Mouse (Mus musculus): ENCODE data around the gene Bmp2. TPM values are rescaled to one million over a fixed set of nuclear protein-coding genes. Genes with fewer than 3 reads are reported as not detected.

Gene Bmp2
- 9.1 and 9.3 TPM in 2 replicates for polyA plus RNA-seq (2015; fragmentation: Nextera tagmentation; extraction: Ambion mirVana)

GRCm38 (mm10) chr2:133552031-133552841, at the start of gene Bmp2:
Gene Bmp2, plus strand, starts transcription at chr2:133552159.
- under 1% methylated on average over 74 of the region's 110 CpGs for WGBS
- no peaks in the 10 kb centered on the region for H3K4me1 ChIP-seq (ENCODE audit: insufficient read depth, low read depth, low read length)
- peaks cover 13% of the 10 kb centered on the region for H3K27me3 ChIP-seq (replicated peaks; ENCODE audit: insufficient read depth, low read length)
- H3K27ac ChIP-seq (ENCODE audit: low read length) = no peak within 1 kb of the TSS
- H3K4me2 ChIP-seq (replicated peaks; ENCODE audit: low read depth, low read length) = peak within 1 kb of the TSS; percentile 80
- H3K9ac ChIP-seq (replicated peaks; ENCODE audit: low read depth) = peak within 1 kb of the TSS; percentile 37
- no peaks in the 10 kb centered on the region for H3K36me3 ChIP-seq (ENCODE audit: insufficient read depth, low read length)
- DNase-seq (ENCODE audit: low spot score) (peak; percentile 82), ATAC-seq (peak; percentile 81)
- H3K4me3 ChIP-seq (ENCODE audit: low read depth, low read length) = peak within 1 kb of the TSS; percentile 49
- no peaks in the 10 kb centered on the region for H3K9me3 ChIP-seq (ENCODE audit: low read length)
- no peak for TF ChIP-seq EP300 (IDR thresholded peaks at IDR 0.05)
- peak; percentile 18; the same call in 1 of the 2 replicates for TF ChIP-seq CTCF (IDR thresholded peaks at IDR 0.05)

GRCm38 (mm10) chr2:133505678-133506077, 46.3 kb upstream of the Bmp2 start:
- no peak for TF ChIP-seq CTCF (IDR thresholded peaks at IDR 0.05)
- Histone ChIP-seq H3K4me2 (replicated peaks; ENCODE audit: low read depth, low read length) (no peak overlapping the region), H3K4me3 (ENCODE audit: low read depth, low read length) (no peak overlapping the region), H3K4me1 (ENCODE audit: insufficient read depth, low read depth, low read length) (no peaks in the 10 kb centered on the region), H3K9me3 (ENCODE audit: low read length) (no peaks in the 10 kb centered on the region), H3K27me3 (replicated peaks; ENCODE audit: insufficient read depth, low read length) (no peaks in the 10 kb centered on the region), H3K36me3 (ENCODE audit: insufficient read depth, low read length) (no peaks in the 10 kb centered on the region), H3K27ac (ENCODE audit: low read length) (no peak overlapping the region), H3K9ac (replicated peaks; ENCODE audit: low read depth) (no peak overlapping the region)
- 67% methylated on average over 2 of the region's 2 CpGs for WGBS
- no peak for DNase-seq (ENCODE audit: low spot score)
- no peak for ATAC-seq

GRCm38 (mm10) chr2:133507045-133507444, 44.9 kb upstream of the Bmp2 start:
- TF ChIP-seq CTCF (IDR thresholded peaks at IDR 0.05) = no peak
- no peak for TF ChIP-seq EP300 (IDR thresholded peaks at IDR 0.05)
- 86% methylated on average over 4 of the region's 4 CpGs for WGBS
- no peak for ATAC-seq

GRCm38 (mm10) chr2:133509141-133509540, 42.8 kb upstream of the Bmp2 start:
- Histone ChIP-seq H3K27ac (ENCODE audit: low read length) (no peak overlapping the region), H3K9ac (replicated peaks; ENCODE audit: low read depth) (no peak overlapping the region), H3K4me3 (ENCODE audit: low read depth, low read length) (no peak overlapping the region), H3K9me3 (ENCODE audit: low read length) (no peaks in the 10 kb centered on the region), H3K27me3 (replicated peaks; ENCODE audit: insufficient read depth, low read length) (no peaks in the 10 kb centered on the region), H3K4me2 (replicated peaks; ENCODE audit: low read depth, low read length) (no peak overlapping the region), H3K36me3 (ENCODE audit: insufficient read depth, low read length) (no peaks in the 10 kb centered on the region), H3K4me1 (ENCODE audit: insufficient read depth, low read depth, low read length) (no peaks in the 10 kb centered on the region)
- ATAC-seq = no peak
- 82% methylated on average over 16 of the region's 16 CpGs for WGBS
- no peak for TF ChIP-seq EP300 (IDR thresholded peaks at IDR 0.05)
- no peak for TF ChIP-seq CTCF (IDR thresholded peaks at IDR 0.05)
- DNase-seq (ENCODE audit: low spot score) = no peak

More at GRCm38 (mm10) chr2:133507045-133507444, 44.9 kb upstream of the Bmp2 start:
- H3K27ac ChIP-seq (ENCODE audit: low read length) = no peak overlapping the region
- no peaks in the 10 kb centered on the region for H3K4me1 ChIP-seq (ENCODE audit: insufficient read depth, low read depth, low read length)
- no peaks in the 10 kb centered on the region for H3K27me3 ChIP-seq (replicated peaks; ENCODE audit: insufficient read depth, low read length)
- DNase-seq (ENCODE audit: low spot score) = no peak
- H3K9ac ChIP-seq (replicated peaks; ENCODE audit: low read depth) = no peak overlapping the region
- H3K4me2 ChIP-seq (replicated peaks; ENCODE audit: low read depth, low read length) = no peak overlapping the region
- no peaks in the 10 kb centered on the region for H3K36me3 ChIP-seq (ENCODE audit: insufficient read depth, low read length)
- H3K4me3 ChIP-seq (ENCODE audit: low read depth, low read length) = no peak overlapping the region
- no peaks in the 10 kb centered on the region for H3K9me3 ChIP-seq (ENCODE audit: low read length)

- no peak overlapping the region for H3K27ac ChIP-seq (ENCODE audit: low read length)
- H3K9ac ChIP-seq (replicated peaks; ENCODE audit: low read depth) = no peak overlapping the region
- H3K36me3 ChIP-seq (ENCODE audit: insufficient read depth, low read length) = no peaks in the 10 kb centered on the region
- no peaks in the 10 kb centered on the region for H3K27me3 ChIP-seq (replicated peaks; ENCODE audit: insufficient read depth, low read length)
- ATAC-seq (no peak), DNase-seq (ENCODE audit: low spot score) (no peak)
- no peaks in the 10 kb centered on the region for H3K9me3 ChIP-seq (ENCODE audit: low read length)
- no peaks in the 10 kb centered on the region for H3K4me1 ChIP-seq (ENCODE audit: insufficient read depth, low read depth, low read length)
- 32% methylated on average over 9 of the region's 9 CpGs for WGBS
- H3K4me3 ChIP-seq (ENCODE audit: low read depth, low read length) = no peak overlapping the region
- H3K4me2 ChIP-seq (replicated peaks; ENCODE audit: low read depth, low read length) = no peak overlapping the region
- TF ChIP-seq CTCF (IDR thresholded peaks at IDR 0.05) (no peak), EP300 (IDR thresholded peaks at IDR 0.05) (no peak)
These were observed 40.8 kb upstream of the Bmp2 start for GRCm38 (mm10) chr2:133511011-133511779.

- no peak overlapping the region for H3K27ac ChIP-seq (ENCODE audit: low read length)
- no peaks in the 10 kb centered on the region for H3K9me3 ChIP-seq (ENCODE audit: low read length)
- ATAC-seq (no peak), DNase-seq (ENCODE audit: low spot score) (no peak)
- no peak overlapping the region for H3K4me2 ChIP-seq (replicated peaks; ENCODE audit: low read depth, low read length)
- H3K9ac ChIP-seq (replicated peaks; ENCODE audit: low read depth) = no peak overlapping the region
- 89% methylated on average over 4 of the region's 4 CpGs for WGBS
- TF ChIP-seq CTCF (IDR thresholded peaks at IDR 0.05) = no peak
- no peak for TF ChIP-seq EP300 (IDR thresholded peaks at IDR 0.05)
- H3K36me3 ChIP-seq (ENCODE audit: insufficient read depth, low read length) = no peaks in the 10 kb centered on the region
- H3K27me3 ChIP-seq (replicated peaks; ENCODE audit: insufficient read depth, low read length) = no peaks in the 10 kb centered on the region
- no peak overlapping the region for H3K4me3 ChIP-seq (ENCODE audit: low read depth, low read length)
- H3K4me1 ChIP-seq (ENCODE audit: insufficient read depth, low read depth, low read length) = no peaks in the 10 kb centered on the region
These were observed 35.5 kb upstream of the Bmp2 start for GRCm38 (mm10) chr2:133516331-133517046.
